Mouse (Mus musculus): ENCODE results near the gene Nubp2. TPM values are rescaled to one million over a fixed set of nuclear protein-coding genes. Genes with fewer than 3 reads are reported as not detected.

The Nubp2 gene
- polyA plus RNA-seq (2016; fragmentation: Nextera tagmentation; extraction: Ambion mirVana) = 81.3 and 82.5 TPM in 2 replicates

DNA sequence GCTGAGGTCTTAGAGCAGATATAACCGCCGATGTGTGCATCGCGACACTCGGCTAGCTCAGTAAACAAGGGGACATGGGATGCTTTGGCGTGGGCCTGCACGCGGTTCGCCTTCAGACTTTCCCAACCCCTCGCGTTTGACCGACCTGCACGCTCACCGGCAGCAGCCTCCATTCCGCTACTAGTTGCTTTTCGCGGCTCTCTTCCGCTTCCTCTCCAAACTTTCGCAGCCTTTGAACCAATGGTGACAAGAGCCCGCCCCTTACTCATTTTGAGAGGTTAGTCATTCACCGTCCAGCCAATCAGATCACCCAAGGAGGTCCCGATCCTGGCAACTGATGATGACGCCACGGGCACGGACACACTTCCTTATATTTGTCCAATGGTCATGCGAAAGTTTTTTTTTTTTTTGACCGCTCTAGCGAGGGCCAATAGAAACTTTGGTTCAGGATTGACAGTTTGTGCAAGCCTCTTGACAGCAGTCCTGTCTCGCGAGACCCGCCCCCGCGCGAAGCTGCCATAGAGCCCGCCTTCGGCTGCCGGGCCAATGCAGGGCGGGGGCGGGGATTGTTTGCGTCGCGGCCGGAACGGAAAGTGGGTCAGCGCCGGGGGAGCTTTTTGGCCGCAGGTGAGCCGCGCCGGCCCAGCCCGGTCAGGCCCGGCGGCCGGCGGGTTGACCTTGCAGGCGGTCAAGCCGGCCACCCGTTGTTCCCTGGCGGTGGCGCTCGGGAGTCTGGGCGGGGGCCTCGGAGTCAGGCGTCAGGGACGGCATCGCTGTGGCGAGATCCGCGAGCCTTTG, at the start of gene Nubp2, which contains the start of gene Spsb3:
Nubp2 (minus strand) TSS at position 216 of the 798 bp plus-strand sequence.
Spsb3 (plus strand) TSS at position 510 of the 798 bp plus-strand sequence.
- peak within 1 kb of the TSS; percentile 87 for H3K27ac ChIP-seq
- peaks cover 59% of the 10 kb centered on the region for H3K36me3 ChIP-seq (replicated peaks)
- H3K9me3 ChIP-seq = no peaks in the 10 kb centered on the region
- WGBS = under 1% methylated on average over 69 of the region's 69 CpGs
- DNase-seq (ENCODE audit: extremely low spot score, low spot score) = peak; percentile 98
- H3K4me3 ChIP-seq = peak within 1 kb of the TSS; percentile 77
- no peaks in the 10 kb centered on the region for H3K27me3 ChIP-seq (ENCODE audit: poor library complexity, severe bottlenecking)
- peaks cover 36% of the 10 kb centered on the region for H3K4me1 ChIP-seq

DNA sequence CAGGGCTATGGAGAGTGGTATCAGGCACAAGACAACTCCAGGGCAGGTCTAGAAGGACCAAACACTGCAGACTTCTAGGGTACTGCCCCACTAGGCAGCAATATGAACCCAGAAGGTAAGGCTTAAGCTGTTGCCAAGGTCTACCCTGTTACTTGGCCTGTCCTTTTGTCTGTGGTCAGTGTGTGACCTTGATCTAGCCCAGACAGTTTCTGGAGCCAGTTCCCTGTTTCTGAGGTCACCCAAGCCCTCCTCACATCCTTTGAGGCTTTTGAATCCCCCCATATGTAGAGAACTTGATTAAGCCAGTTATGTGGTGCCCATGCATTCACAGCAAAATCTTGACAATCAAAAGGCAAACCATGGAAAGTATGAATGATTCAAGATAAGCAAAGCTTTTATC, 49.5 kb upstream of the Nubp2 start:
- H3K4me3 ChIP-seq = peak overlapping the region; percentile 96
- peaks cover 31% of the 10 kb centered on the region for H3K36me3 ChIP-seq (replicated peaks)
- H3K27me3 ChIP-seq (ENCODE audit: poor library complexity, severe bottlenecking) = no peaks in the 10 kb centered on the region
- peaks cover 21% of the 10 kb centered on the region for H3K4me1 ChIP-seq
- no peak for DNase-seq (ENCODE audit: extremely low spot score, low spot score)
- no peak overlapping the region for H3K27ac ChIP-seq
- H3K9me3 ChIP-seq = no peaks in the 10 kb centered on the region

DNA sequence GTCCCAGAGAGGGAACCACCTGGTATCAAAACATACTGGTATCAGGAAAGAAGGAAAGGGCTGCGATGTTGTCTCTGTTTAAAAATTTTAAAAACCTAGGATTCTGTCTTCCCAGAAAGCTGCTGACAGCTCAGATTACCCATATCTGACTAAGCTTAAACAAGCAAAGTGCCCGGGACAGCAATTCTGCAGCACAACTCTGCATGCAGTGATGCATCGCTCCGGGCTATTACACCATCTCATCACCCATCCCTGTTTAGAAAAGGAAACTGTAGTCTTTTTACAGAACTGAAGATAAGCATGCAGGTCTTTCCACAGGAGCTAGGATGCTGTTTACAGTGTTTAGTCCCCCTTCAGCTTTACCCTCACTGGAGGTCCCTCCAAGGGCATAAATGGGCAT, 48.8 kb upstream of the Nubp2 start:
- H3K27ac ChIP-seq = no peak overlapping the region
- peaks cover 21% of the 10 kb centered on the region for H3K4me1 ChIP-seq
- 91% methylated on average over 4 of the region's 4 CpGs for WGBS
- DNase-seq (ENCODE audit: extremely low spot score, low spot score) = no peak
- peaks cover 26% of the 10 kb centered on the region for H3K36me3 ChIP-seq (replicated peaks)
- H3K4me3 ChIP-seq = peak overlapping the region; percentile 96
- no peaks in the 10 kb centered on the region for H3K9me3 ChIP-seq
- no peaks in the 10 kb centered on the region for H3K27me3 ChIP-seq (ENCODE audit: poor library complexity, severe bottlenecking)

DNA sequence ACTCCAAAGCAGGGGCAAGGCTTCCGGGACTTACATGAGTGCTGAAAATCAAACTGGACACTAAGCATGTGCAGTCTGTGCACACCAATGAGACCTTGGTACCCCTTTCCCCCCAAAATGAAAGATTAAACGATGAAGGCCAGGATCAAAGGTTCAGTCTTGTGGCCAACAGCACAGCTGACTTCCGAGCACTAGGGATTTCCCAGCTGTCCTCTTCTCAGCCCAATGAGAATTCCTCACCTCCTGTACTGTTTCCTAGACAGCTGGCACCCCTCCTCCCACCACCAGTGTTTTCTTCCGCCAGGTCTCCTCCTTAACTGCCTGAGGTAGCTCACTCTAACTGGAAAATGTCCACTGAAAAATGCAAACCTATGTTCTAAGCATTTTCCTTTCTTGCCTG, 47.0 kb upstream of the Nubp2 start:
- Histone ChIP-seq H3K36me3 (replicated peaks) (peaks cover 38% of the 10 kb centered on the region), H3K4me3 (no peak overlapping the region), H3K27me3 (ENCODE audit: poor library complexity, severe bottlenecking) (no peaks in the 10 kb centered on the region), H3K4me1 (peaks cover 21% of the 10 kb centered on the region), H3K27ac (no peak overlapping the region), H3K9me3 (no peaks in the 10 kb centered on the region)
- WGBS = 89% methylated on average over 4 of the region's 4 CpGs
- no peak for DNase-seq (ENCODE audit: extremely low spot score, low spot score)

DNA sequence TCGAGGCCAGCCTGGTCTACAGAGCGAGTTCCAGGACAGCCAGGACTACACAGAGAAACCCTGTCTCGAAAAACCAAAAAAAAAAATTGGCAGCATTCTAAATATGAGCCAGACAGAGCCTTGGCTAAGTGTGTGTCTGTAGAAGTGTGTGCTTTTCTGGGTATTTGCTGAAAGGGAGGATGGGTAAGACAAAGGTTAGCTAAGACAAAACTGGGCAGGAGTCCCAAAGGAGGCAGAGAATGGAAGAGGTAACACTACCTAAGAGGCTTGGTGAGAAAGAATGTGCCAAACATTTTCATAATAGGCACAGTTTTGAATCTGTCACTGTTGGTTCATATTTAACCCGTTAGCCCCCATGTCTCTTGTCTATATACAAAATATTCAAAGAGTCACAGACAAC, 46.3 kb upstream of the Nubp2 start:
- peaks cover 21% of the 10 kb centered on the region for H3K4me1 ChIP-seq
- no peak overlapping the region for H3K27ac ChIP-seq
- no peaks in the 10 kb centered on the region for H3K9me3 ChIP-seq
- H3K36me3 ChIP-seq (replicated peaks) = peaks cover 44% of the 10 kb centered on the region
- H3K27me3 ChIP-seq (ENCODE audit: poor library complexity, severe bottlenecking) = no peaks in the 10 kb centered on the region
- no peak overlapping the region for H3K4me3 ChIP-seq
- 92% methylated on average over 4 of the region's 4 CpGs for WGBS
- DNase-seq (ENCODE audit: extremely low spot score, low spot score) = no peak

DNA sequence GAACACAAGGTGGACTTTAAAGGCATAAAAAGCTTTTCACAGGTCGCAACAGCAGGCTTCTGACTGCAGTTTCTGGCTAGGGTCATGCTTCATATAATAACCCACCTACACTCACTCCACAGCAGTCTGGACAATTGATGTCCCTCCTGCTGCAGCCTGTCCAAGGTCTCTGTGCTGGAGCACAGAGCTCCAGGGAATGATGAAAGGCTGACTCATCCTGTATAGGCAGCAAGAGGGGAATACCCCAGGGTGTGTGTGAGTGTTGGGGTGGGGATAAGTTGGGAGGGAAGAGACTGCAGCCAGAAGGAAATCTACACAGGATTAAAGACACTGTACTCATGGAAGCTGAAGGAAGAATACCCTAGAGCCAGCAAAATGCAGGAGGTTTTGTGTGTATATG, 43.4 kb upstream of the Nubp2 start:
- Histone ChIP-seq H3K27me3 (ENCODE audit: poor library complexity, severe bottlenecking) (no peaks in the 10 kb centered on the region), H3K36me3 (replicated peaks) (peaks cover 70% of the 10 kb centered on the region), H3K27ac (no peak overlapping the region), H3K4me3 (no peak overlapping the region), H3K9me3 (no peaks in the 10 kb centered on the region), H3K4me1 (peaks cover 2% of the 10 kb centered on the region)
- no peak for DNase-seq (ENCODE audit: extremely low spot score, low spot score)
- WGBS = 88% methylated on average over 1 of the region's 1 CpGs

DNA sequence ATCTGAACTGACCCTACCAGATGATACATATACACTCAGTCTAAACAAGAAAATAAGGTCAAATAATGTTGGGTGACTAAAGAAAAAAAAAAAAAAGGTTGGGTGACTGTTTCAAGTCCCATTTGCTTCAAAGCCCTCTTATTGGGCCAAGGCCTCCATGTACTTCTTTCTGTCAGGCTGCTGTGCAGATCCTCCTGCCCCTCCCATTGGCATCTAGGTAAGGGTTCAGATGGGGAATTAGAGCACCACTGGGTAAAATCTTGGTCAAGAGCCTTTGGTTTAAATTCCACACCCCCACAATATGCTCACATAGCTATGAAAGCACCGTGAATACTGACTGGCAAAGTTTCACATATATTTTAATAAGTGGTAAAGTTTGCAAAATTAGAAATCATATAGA, 37.1 kb upstream of the Nubp2 start:
- Histone ChIP-seq H3K36me3 (replicated peaks) (peaks cover 99% of the 10 kb centered on the region), H3K27ac (no peak overlapping the region), H3K9me3 (no peaks in the 10 kb centered on the region), H3K27me3 (ENCODE audit: poor library complexity, severe bottlenecking) (no peaks in the 10 kb centered on the region), H3K4me1 (no peaks in the 10 kb centered on the region), H3K4me3 (no peak overlapping the region)
- DNase-seq (ENCODE audit: extremely low spot score, low spot score) = no peak
- WGBS = 89% methylated on average over 1 of the region's 1 CpGs

DNA sequence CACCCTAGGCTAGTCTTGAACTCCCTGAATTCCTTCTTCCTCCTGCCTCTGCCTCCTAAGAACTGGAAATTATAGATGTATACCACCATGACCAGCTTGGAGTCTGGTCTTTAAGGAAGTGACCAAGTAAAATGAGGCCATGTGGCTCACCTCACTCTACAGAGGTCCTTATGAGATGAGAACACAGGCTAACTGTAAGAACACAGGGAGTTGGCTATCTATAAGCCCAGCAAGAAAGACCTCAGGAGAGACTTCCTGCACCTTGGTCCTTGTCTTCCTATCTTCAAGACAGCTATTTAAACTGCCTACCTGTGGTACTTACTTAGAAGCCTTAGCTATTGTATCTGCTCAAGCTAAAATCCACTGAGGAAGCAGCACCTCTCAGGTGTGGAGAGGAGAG, 27.8 kb upstream of the Nubp2 start:
- no peak overlapping the region for H3K4me3 ChIP-seq
- H3K27ac ChIP-seq = no peak overlapping the region
- no peak for DNase-seq (ENCODE audit: extremely low spot score, low spot score)
- no peaks in the 10 kb centered on the region for H3K27me3 ChIP-seq (ENCODE audit: poor library complexity, severe bottlenecking)
- H3K4me1 ChIP-seq = no peaks in the 10 kb centered on the region
- peaks cover 100% of the 10 kb centered on the region for H3K36me3 ChIP-seq (replicated peaks)
- H3K9me3 ChIP-seq = no peaks in the 10 kb centered on the region

DNA sequence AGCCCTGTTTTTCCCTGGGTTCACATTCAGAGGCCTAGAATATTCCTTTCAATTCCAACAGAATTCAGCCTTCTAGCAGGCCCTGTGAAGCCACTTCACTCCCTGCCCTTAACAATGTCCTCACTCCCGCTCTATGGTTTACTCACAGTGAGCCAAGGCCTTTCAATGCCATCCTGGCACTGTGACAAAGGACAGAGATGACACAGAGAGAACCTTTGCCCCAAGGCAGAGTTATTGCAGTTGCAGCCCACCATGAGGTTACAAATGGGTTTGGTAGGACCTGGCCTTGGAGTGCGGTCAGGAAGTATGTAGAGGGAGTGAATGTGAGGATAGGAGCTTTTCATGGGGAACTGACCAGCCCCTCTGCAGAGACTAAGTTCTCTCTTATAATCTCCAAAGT, 21.4 kb upstream of the Nubp2 start:
- peaks cover 100% of the 10 kb centered on the region for H3K36me3 ChIP-seq (replicated peaks)
- no peak overlapping the region for H3K4me3 ChIP-seq
- H3K27me3 ChIP-seq (ENCODE audit: poor library complexity, severe bottlenecking) = no peaks in the 10 kb centered on the region
- no peaks in the 10 kb centered on the region for H3K4me1 ChIP-seq
- no peak overlapping the region for H3K27ac ChIP-seq
- WGBS = 90% methylated on average over 2 of the region's 2 CpGs
- DNase-seq (ENCODE audit: extremely low spot score, low spot score) = no peak
- no peaks in the 10 kb centered on the region for H3K9me3 ChIP-seq

DNA sequence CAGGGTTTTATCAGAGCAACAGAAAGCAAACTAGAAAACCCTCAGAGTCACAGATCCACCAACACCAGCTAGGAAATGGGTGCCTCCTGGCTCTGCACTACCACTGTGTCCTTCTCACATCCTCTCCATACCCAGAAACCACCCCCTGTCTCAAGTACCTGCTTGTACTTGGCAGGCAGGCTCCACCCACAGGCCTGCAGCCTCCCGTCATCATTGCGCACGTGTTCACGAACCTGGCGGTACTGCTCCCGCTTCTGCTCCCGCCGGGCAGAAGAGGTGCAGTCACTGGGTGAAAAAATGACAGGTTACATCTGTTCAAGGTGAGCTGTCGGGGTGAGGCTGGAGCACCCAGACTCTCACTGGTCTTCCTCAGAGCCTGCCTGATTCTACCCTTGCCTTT, 17.6 kb upstream of the Nubp2 start:
- Histone ChIP-seq H3K36me3 (replicated peaks) (peaks cover 100% of the 10 kb centered on the region), H3K4me1 (no peaks in the 10 kb centered on the region), H3K27me3 (ENCODE audit: poor library complexity, severe bottlenecking) (no peaks in the 10 kb centered on the region), H3K9me3 (no peaks in the 10 kb centered on the region), H3K27ac (no peak overlapping the region), H3K4me3 (no peak overlapping the region)
- no peak for DNase-seq (ENCODE audit: extremely low spot score, low spot score)
- 90% methylated on average over 9 of the region's 9 CpGs for WGBS

DNA sequence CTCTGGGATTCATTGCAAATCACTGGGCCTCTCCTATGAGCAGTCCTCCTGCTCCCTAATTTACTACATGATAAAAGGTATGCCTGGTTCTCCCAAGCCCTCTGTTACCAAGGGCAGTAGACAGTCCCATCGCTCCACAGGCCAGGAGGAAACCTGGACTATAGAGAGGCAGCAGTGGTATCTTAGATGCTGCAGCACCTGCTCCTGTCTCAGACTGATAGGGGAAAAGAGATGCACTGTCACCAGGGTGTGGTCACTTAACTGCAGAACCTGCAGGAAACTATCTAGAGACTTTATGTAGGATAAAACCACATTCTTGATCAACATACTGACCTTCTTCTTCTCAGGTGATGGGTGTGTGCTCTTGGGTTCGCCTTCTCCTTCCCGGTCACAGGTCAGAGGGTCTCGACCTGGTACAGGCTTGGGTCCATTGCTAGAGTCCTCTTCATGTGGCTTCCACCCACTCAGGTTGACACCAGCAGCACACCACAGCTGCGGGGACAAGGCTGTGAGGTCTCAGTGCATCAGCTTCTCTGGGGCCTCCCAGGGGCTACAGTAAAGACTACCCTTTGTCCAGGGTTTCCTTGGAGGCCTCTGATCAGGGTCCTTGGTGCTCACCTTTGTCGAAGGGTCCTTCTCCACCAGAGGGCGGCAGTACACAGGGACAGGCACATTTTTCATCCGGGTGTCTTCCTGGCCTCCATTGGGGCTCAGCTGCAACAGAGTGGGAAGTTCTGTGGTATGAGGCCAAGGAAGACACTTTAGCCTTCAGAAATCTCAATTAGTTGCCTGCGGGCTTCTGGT, 16.7 kb upstream of the Nubp2 start:
- WGBS = 74% methylated on average over 9 of the region's 9 CpGs
- no peaks in the 10 kb centered on the region for H3K9me3 ChIP-seq
- DNase-seq (ENCODE audit: extremely low spot score, low spot score) = no peak
- peaks cover 4% of the 10 kb centered on the region for H3K4me1 ChIP-seq
- H3K36me3 ChIP-seq (replicated peaks) = peaks cover 100% of the 10 kb centered on the region
- H3K27me3 ChIP-seq (ENCODE audit: poor library complexity, severe bottlenecking) = no peaks in the 10 kb centered on the region
- no peak overlapping the region for H3K27ac ChIP-seq
- H3K4me3 ChIP-seq = no peak overlapping the region

DNA sequence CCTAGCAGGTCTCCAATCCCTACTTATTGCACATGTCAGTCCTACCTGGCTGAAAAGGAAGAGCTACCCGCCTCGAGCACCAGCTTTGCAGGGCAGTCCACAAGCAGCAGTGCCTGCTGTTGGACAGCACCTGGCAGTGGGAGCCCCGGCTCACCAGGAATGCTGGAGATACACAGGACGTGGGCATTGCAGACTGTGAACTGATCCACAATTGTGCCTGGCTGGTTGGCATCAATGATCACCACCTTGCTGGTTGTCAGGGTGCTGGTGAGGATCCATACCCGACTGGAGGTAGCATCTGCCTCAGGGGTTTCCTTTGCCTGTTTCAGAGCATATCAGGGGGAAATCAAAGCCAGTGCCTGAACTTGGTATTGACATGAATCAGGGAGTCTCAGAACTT, 16.0 kb upstream of the Nubp2 start:
- no peaks in the 10 kb centered on the region for H3K27me3 ChIP-seq (ENCODE audit: poor library complexity, severe bottlenecking)
- no peak overlapping the region for H3K4me3 ChIP-seq
- 94% methylated on average over 5 of the region's 5 CpGs for WGBS
- no peaks in the 10 kb centered on the region for H3K9me3 ChIP-seq
- H3K4me1 ChIP-seq = peaks cover 12% of the 10 kb centered on the region
- peaks cover 100% of the 10 kb centered on the region for H3K36me3 ChIP-seq (replicated peaks)
- DNase-seq (ENCODE audit: extremely low spot score, low spot score) = no peak
- no peak overlapping the region for H3K27ac ChIP-seq

DNA sequence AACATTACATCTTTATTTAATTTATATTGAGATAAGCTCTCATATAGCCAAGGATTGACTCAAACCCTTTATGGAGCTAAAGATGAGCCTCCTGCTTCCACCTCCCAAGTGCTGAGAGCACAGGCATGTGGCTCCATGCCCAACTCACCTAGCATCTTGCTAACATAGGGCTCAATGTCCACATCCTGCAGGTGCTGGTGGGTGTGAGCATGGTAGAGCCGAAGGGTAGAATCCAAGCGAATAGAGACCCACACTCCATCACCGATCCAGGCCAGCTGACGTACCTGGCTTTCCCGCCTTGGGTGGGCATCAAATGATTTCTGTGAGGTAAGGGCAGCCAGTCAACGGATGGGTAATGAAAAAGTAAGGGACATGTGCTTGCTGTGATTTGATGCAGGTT, 13.9 kb upstream of the Nubp2 start:
- H3K9me3 ChIP-seq = no peaks in the 10 kb centered on the region
- WGBS = 97% methylated on average over 6 of the region's 6 CpGs
- no peak for DNase-seq (ENCODE audit: extremely low spot score, low spot score)
- H3K27me3 ChIP-seq (ENCODE audit: poor library complexity, severe bottlenecking) = no peaks in the 10 kb centered on the region
- H3K27ac ChIP-seq = no peak overlapping the region
- H3K4me1 ChIP-seq = peaks cover 31% of the 10 kb centered on the region
- peaks cover 85% of the 10 kb centered on the region for H3K36me3 ChIP-seq (replicated peaks)
- no peak overlapping the region for H3K4me3 ChIP-seq
